Mouse (Mus musculus): ENCODE measurements around the gene Nmnat3. TPM values are rescaled to one million over a fixed set of nuclear protein-coding genes. Genes with fewer than 3 reads are reported as not detected.

Nmnat3 gene
- polyA plus RNA-seq, 1 experiment from 2014 or later = 3.0 TPM

DNA sequence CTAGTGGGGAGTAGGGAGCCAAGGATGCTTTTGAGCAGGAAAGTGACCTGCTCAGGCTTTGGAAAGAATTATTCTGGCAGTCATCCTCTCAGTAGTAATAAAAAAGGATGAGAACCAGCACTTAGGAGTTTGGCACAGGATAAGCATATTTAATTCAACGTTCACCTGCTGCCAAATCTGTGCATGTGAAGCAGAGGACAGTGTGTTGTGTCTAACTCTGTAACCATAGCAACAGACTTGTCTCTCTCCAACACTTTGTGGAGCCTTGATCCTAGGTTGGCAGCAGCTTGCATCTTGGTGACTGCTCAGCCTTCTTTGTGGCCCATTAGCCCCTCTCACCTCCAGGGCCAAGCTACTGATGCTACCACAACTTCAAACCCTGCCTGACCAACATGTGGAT is 163.7 kb downstream of the Nmnat3 start:
- H3K27ac ChIP-seq (replicated peaks; ENCODE audit: low read depth, low read length) = no peak overlapping the region
- H3K36me3 ChIP-seq (replicated peaks; ENCODE audit: control insufficient read depth, insufficient read depth, low read depth, low read length) = no peaks in the 10 kb centered on the region; the same call in 1 of the 2 replicates
- no peak overlapping the region for H3K9ac ChIP-seq (replicated peaks; ENCODE audit: low read length)
- ATAC-seq (replicated peaks; ENCODE audit: insufficient number of reproducible peaks, low FRiP score, low TSS enrichment, low read depth) = no peak
- H3K27me3 ChIP-seq (ENCODE audit: control insufficient read depth, insufficient read depth, low read length) = no peaks in the 10 kb centered on the region
- no peaks in the 10 kb centered on the region for H3K4me1 ChIP-seq (ENCODE audit: control insufficient read depth, insufficient read depth, low read length)
- DNase-seq (ENCODE audit: low spot score) = no peak
- no peaks in the 10 kb centered on the region for H3K9me3 ChIP-seq (replicated peaks; ENCODE audit: control insufficient read depth, low read length)
- no peak overlapping the region for H3K4me2 ChIP-seq (ENCODE audit: low read depth, low read length)
- WGBS = 75% methylated on average over 1 of the region's 1 CpGs
- no peak overlapping the region for H3K4me3 ChIP-seq (ENCODE audit: low read depth, low read length)

DNA sequence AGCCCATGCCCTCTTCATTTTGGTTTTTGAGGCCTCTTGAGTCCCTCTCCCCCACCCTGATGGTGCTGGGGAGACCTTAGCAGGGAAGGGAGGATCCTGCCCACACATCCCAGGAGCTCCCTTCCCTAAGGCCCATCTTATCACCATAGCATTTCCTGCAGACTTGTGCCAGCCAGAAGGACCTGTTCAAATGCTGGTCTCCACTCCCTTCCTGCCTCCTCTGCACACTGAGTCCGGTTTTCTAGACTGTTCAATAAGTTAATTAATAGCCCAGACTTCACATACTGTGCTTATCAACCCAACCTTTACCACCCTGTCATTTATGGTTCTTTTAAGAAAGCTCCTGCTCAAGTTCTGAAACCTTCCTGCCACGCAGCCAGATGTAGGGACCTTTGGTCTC is 179.5 kb downstream of the Nmnat3 start:
- H3K36me3 ChIP-seq (replicated peaks; ENCODE audit: control insufficient read depth, insufficient read depth, low read depth, low read length) = no peaks in the 10 kb centered on the region
- no peak overlapping the region for H3K4me3 ChIP-seq (ENCODE audit: low read depth, low read length)
- H3K9ac ChIP-seq (replicated peaks; ENCODE audit: low read length) = no peak overlapping the region
- H3K27me3 ChIP-seq (ENCODE audit: control insufficient read depth, insufficient read depth, low read length) = no peaks in the 10 kb centered on the region
- no peak overlapping the region for H3K4me2 ChIP-seq (ENCODE audit: low read depth, low read length)
- H3K27ac ChIP-seq (replicated peaks; ENCODE audit: low read depth, low read length) = no peak overlapping the region
- no peaks in the 10 kb centered on the region for H3K9me3 ChIP-seq (replicated peaks; ENCODE audit: control insufficient read depth, low read length)
- no peaks in the 10 kb centered on the region for H3K4me1 ChIP-seq (ENCODE audit: control insufficient read depth, insufficient read depth, low read length)
- ATAC-seq (replicated peaks; ENCODE audit: insufficient number of reproducible peaks, low FRiP score, low TSS enrichment, low read depth) = no peak
- no peak for DNase-seq (ENCODE audit: low spot score)
- WGBS = 82% methylated on average over 2 of the region's 2 CpGs

Other genes starting within 250 kb of the Nmnat3 start
- gene Rbp1, start 135.5 kb downstream of the Nmnat3 start, polyA plus RNA-seq (2014; fragmentation: Nextera tagmentation; extraction: Ambion mirVana) = 70.8 and 81.9 TPM in 2 replicates
- 0.38 TPM in 1 of 2 replicates, not detected in the other for gene Rbp2, start 198.7 kb downstream of the Nmnat3 start, polyA plus RNA-seq (2014; fragmentation: Nextera tagmentation; extraction: Ambion mirVana)